Mouse (Mus musculus): Measurements from ENCODE around the gene Ccdc32. TPM values are rescaled to one million over a fixed set of nuclear protein-coding genes. Genes with fewer than 3 reads are reported as not detected.

Ccdc32 gene
- polyA plus RNA-seq, 1 experiment from 2014 or later: 37.6 TPM

DNA sequence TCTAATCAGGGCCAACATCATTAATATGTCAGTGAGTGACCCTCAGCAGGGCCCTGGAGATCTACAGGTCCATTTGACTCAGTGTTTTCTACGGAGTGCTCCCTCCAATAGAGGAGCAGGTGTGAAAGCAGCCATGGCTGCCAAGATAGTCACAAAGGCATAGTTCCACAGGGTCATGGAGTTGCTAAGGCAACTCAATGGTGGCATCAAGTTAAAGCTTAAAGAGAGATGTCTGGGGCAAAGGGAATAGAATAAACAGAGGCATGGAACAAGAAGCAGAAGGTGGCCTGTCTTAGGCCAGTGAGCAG, 32.4 kb downstream of the Ccdc32 start:
- Histone ChIP-seq H3K4me1 (ENCODE audit: control insufficient read depth, insufficient read depth, low read length) (peaks cover 5% of the 10 kb centered on the region; the same call in 1 of the 2 replicates), H3K36me3 (ENCODE audit: control insufficient read depth, insufficient read depth, low read length) (no peaks in the 10 kb centered on the region), H3K9me3 (ENCODE audit: control insufficient read depth, low read length) (no peaks in the 10 kb centered on the region), H3K4me2 (ENCODE audit: low read depth, low read length) (no peak overlapping the region), H3K27ac (ENCODE audit: low read length) (no peak overlapping the region), H3K9ac (ENCODE audit: low read depth, low read length) (no peak overlapping the region), H3K4me3 (ENCODE audit: low read length) (no peak overlapping the region), H3K27me3 (replicated peaks; ENCODE audit: control insufficient read depth, insufficient read depth, low read length) (no peaks in the 10 kb centered on the region)
- WGBS: 55% methylated on average over 1 of the region's 1 CpGs
- no peak for ATAC-seq

DNA sequence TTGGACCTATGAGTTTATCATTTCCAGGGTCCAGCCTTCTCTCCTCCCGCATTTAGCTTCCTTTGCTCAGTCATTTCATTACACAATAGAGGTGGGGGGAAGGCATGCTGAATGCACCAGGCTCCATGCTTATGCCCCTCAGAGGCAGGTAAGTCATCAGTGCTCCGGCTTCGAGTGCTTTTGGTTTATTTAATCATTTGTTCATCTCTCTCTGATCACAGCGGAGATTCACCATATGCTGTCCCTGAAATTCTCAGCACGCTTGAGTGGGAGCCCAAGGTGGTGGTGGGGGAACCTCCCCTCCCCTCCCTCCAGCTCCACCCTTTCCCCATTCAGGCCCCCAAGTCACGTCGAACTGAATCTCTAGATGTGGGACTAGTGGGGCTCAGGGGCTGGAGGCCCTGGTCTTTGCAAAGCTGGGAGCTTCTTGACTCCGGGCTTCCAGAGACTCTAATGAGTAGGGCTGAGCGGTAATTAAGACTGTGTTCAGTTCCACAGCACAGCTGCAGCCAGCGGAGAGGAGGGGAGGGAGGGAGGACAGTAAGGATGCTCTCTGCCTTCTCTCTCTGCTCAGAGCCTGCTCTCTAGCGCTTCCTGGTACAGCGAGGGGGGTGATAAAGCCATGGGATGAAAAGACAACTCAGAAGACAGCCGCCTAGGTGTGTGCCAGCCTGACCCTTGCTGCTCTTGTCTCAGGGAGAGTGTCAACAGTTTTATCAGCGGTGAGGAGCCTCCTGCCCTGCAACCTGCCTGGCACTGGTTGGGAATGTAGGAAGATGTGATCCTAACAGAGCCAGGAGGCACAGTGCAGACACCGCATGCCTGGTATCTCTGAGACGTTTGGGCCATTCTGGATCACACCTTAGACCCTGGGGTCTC, 33.0 kb downstream of the Ccdc32 start:
- no peak for ATAC-seq
- Histone ChIP-seq H3K9me3 (ENCODE audit: control insufficient read depth, low read length) (no peaks in the 10 kb centered on the region), H3K27me3 (replicated peaks; ENCODE audit: control insufficient read depth, insufficient read depth, low read length) (no peaks in the 10 kb centered on the region), H3K4me3 (ENCODE audit: low read length) (no peak overlapping the region), H3K4me2 (ENCODE audit: low read depth, low read length) (no peak overlapping the region), H3K36me3 (ENCODE audit: control insufficient read depth, insufficient read depth, low read length) (no peaks in the 10 kb centered on the region), H3K27ac (ENCODE audit: low read length) (no peak overlapping the region), H3K4me1 (ENCODE audit: control insufficient read depth, insufficient read depth, low read length) (peaks cover 5% of the 10 kb centered on the region; the same call in 1 of the 2 replicates), H3K9ac (ENCODE audit: low read depth, low read length) (no peak overlapping the region)
- 42% methylated on average over 16 of the region's 16 CpGs for WGBS

GRCm38 (mm10) chr2:118995490-118995889, 33.7 kb downstream of the Ccdc32 start:
- no peaks in the 10 kb centered on the region for H3K9me3 ChIP-seq (ENCODE audit: control insufficient read depth, low read length)
- H3K4me3 ChIP-seq (ENCODE audit: low read length): no peak overlapping the region
- H3K36me3 ChIP-seq (ENCODE audit: control insufficient read depth, insufficient read depth, low read length): no peaks in the 10 kb centered on the region
- WGBS: 58% methylated on average over 5 of the region's 5 CpGs
- H3K27ac ChIP-seq (ENCODE audit: low read length): no peak overlapping the region
- no peaks in the 10 kb centered on the region for H3K27me3 ChIP-seq (replicated peaks; ENCODE audit: control insufficient read depth, insufficient read depth, low read length)
- H3K4me2 ChIP-seq (ENCODE audit: low read depth, low read length): no peak overlapping the region
- H3K9ac ChIP-seq (ENCODE audit: low read depth, low read length): no peak overlapping the region
- ATAC-seq: no peak
- H3K4me1 ChIP-seq (ENCODE audit: control insufficient read depth, insufficient read depth, low read length): peaks cover 5% of the 10 kb centered on the region; the same call in 1 of the 2 replicates

GRCm38 (mm10) chr2:118983812-118984211, 45.4 kb downstream of the Ccdc32 start:
- Histone ChIP-seq H3K4me3 (ENCODE audit: low read length) (no peak overlapping the region), H3K27me3 (replicated peaks; ENCODE audit: control insufficient read depth, insufficient read depth, low read length) (0 out of 2 replicates have a peak, but pooled peaks cover 2% of the 10 kb centered on the region), H3K27ac (ENCODE audit: low read length) (no peak overlapping the region), H3K36me3 (ENCODE audit: control insufficient read depth, insufficient read depth, low read length) (no peaks in the 10 kb centered on the region), H3K4me1 (ENCODE audit: control insufficient read depth, insufficient read depth, low read length) (no peaks in the 10 kb centered on the region), H3K9me3 (ENCODE audit: control insufficient read depth, low read length) (no peaks in the 10 kb centered on the region), H3K4me2 (ENCODE audit: low read depth, low read length) (no peak overlapping the region), H3K9ac (ENCODE audit: low read depth, low read length) (no peak overlapping the region)
- ATAC-seq: no peak
- WGBS: 74% methylated on average over 8 of the region's 8 CpGs

- H3K4me3 ChIP-seq (ENCODE audit: low read length): no peak overlapping the region
- H3K9me3 ChIP-seq (ENCODE audit: control insufficient read depth, low read length): no peaks in the 10 kb centered on the region
- H3K4me2 ChIP-seq (ENCODE audit: low read depth, low read length): no peak overlapping the region
- H3K27me3 ChIP-seq (replicated peaks; ENCODE audit: control insufficient read depth, insufficient read depth, low read length): peaks cover 8% of the 10 kb centered on the region; the same call in 1 of the 2 replicates
- H3K4me1 ChIP-seq (ENCODE audit: control insufficient read depth, insufficient read depth, low read length): peaks cover 7% of the 10 kb centered on the region; the same call in 1 of the 2 replicates
- no peak overlapping the region for H3K9ac ChIP-seq (ENCODE audit: low read depth, low read length)
- no peaks in the 10 kb centered on the region for H3K36me3 ChIP-seq (ENCODE audit: control insufficient read depth, insufficient read depth, low read length)
- WGBS: 79% methylated on average over 6 of the region's 6 CpGs
- no peak for ATAC-seq
- H3K27ac ChIP-seq (ENCODE audit: low read length): no peak overlapping the region
These were observed 48.4 kb downstream of the Ccdc32 start for GRCm38 (mm10) chr2:118980841-118981240.

GRCm38 (mm10) chr2:118978064-118978463, 51.1 kb downstream of the Ccdc32 start:
- H3K4me1 ChIP-seq (ENCODE audit: control insufficient read depth, insufficient read depth, low read length): peaks cover 12% of the 10 kb centered on the region; the same call in 1 of the 2 replicates
- H3K9me3 ChIP-seq (ENCODE audit: control insufficient read depth, low read length): no peaks in the 10 kb centered on the region
- H3K27me3 ChIP-seq (replicated peaks; ENCODE audit: control insufficient read depth, insufficient read depth, low read length): peaks cover 19% of the 10 kb centered on the region
- H3K9ac ChIP-seq (ENCODE audit: low read depth, low read length): no peak overlapping the region
- no peaks in the 10 kb centered on the region for H3K36me3 ChIP-seq (ENCODE audit: control insufficient read depth, insufficient read depth, low read length)
- no peak for ATAC-seq
- no peak overlapping the region for H3K27ac ChIP-seq (ENCODE audit: low read length)
- H3K4me2 ChIP-seq (ENCODE audit: low read depth, low read length): no peak overlapping the region
- 37% methylated on average over 6 of the region's 6 CpGs for WGBS
- H3K4me3 ChIP-seq (ENCODE audit: low read length): no peak overlapping the region

DNA sequence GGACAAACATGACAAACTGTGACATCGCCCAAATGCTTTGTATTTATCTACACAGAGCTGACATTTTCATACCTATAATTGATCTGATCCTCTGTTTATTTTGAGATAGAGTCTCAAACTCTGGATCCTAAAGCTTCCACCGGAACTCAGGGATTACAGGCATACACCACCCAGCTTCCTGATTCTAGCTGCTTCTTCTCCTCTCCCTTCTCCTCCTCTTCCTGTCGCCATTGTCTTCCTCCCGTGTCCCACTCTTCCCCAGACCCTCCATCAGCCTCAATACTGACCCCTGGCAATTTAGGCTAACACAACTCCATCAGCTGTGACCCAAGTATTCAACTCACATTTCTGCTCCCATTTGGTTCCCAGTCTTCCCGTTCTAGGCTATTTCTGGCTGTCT, 52.3 kb downstream of the Ccdc32 start:
- Histone ChIP-seq H3K9ac (ENCODE audit: low read depth, low read length) (peak overlapping the region; percentile 76; the same call in 1 of the 2 replicates), H3K27ac (ENCODE audit: low read length) (no peak overlapping the region), H3K27me3 (replicated peaks; ENCODE audit: control insufficient read depth, insufficient read depth, low read length) (peaks cover 19% of the 10 kb centered on the region), H3K4me1 (ENCODE audit: control insufficient read depth, insufficient read depth, low read length) (peaks cover 12% of the 10 kb centered on the region; the same call in 1 of the 2 replicates), H3K4me3 (ENCODE audit: low read length) (peak overlapping the region; percentile 68), H3K9me3 (ENCODE audit: control insufficient read depth, low read length) (no peaks in the 10 kb centered on the region), H3K4me2 (ENCODE audit: low read depth, low read length) (peak overlapping the region; percentile 99), H3K36me3 (ENCODE audit: control insufficient read depth, insufficient read depth, low read length) (no peaks in the 10 kb centered on the region)
- ATAC-seq: no peak
- 22% methylated on average over 5 of the region's 5 CpGs for WGBS

DNA sequence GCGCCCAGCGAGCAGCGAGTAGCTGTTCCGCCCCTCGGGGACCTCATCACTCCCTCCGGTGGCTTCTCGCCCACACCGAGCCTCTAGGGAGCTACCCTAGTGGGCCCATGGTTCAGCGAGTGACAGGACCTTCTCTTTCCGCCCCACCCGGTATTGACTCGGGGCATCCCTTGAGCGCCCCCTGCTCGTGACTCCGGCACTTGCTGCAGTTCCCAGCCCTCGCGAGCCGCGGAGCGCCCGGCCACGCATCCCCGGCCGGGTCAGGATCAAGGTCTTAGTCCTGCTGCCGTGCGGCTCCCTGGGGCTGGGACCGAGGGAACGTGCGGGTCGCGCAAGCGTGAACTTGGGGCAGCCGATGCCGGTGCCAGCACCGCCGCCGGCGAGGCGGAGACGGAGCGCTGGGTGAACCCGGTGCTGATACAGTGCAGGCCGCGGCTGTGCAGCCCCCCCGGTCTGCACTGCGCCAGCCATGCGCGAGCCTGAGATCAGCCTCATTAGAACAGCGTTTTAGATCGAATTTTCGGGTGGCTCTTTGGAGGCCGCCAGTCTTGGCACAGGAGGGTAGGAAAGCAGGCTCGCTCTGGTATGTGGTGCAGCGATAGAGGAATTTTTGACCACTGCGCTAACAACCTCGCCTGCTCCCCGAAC, 52.8 kb downstream of the Ccdc32 start:
- 2% methylated on average over 57 of the region's 57 CpGs for WGBS
- Histone ChIP-seq H3K4me3 (ENCODE audit: low read length) (peak overlapping the region; percentile 68), H3K27me3 (replicated peaks; ENCODE audit: control insufficient read depth, insufficient read depth, low read length) (peaks cover 19% of the 10 kb centered on the region), H3K9me3 (ENCODE audit: control insufficient read depth, low read length) (no peaks in the 10 kb centered on the region), H3K36me3 (ENCODE audit: control insufficient read depth, insufficient read depth, low read length) (no peaks in the 10 kb centered on the region), H3K4me1 (ENCODE audit: control insufficient read depth, insufficient read depth, low read length) (peaks cover 12% of the 10 kb centered on the region; the same call in 1 of the 2 replicates), H3K27ac (ENCODE audit: low read length) (no peak overlapping the region), H3K9ac (ENCODE audit: low read depth, low read length) (peak overlapping the region; percentile 76), H3K4me2 (ENCODE audit: low read depth, low read length) (peak overlapping the region; percentile 99)
- peak; percentile 87 for ATAC-seq

DNA sequence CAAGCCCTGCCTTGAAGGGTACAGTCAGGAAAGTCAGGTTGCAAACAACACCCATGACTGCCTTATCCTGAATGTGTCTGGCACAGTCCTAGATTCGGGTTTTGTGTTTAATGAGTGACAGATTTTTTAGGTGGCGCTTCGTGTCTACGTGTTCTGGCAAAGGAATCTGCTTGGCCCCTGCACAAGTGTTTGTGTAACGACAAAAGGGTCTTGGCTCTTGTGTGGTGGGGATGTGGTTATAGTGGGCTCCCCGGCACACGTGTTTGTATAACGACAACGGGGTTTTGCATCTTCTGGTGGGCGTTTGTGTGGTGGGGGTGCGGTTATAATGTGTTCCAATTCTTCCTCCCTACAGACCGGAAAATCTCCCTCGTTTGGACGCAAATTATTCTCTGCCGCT, 53.3 kb downstream of the Ccdc32 start:
- peaks cover 19% of the 10 kb centered on the region for H3K27me3 ChIP-seq (replicated peaks; ENCODE audit: control insufficient read depth, insufficient read depth, low read length)
- WGBS: 3% methylated on average over 15 of the region's 15 CpGs
- ATAC-seq: peak; percentile 5; the same call in 1 of the 2 replicates

More for the DNA sequence above, 53.3 kb downstream of the Ccdc32 start:
- Histone ChIP-seq H3K4me3 (ENCODE audit: low read length) (peak overlapping the region; percentile 68), H3K9ac (ENCODE audit: low read depth, low read length) (peak overlapping the region; percentile 76), H3K27ac (ENCODE audit: low read length) (no peak overlapping the region), H3K9me3 (ENCODE audit: control insufficient read depth, low read length) (no peaks in the 10 kb centered on the region), H3K4me1 (ENCODE audit: control insufficient read depth, insufficient read depth, low read length) (peaks cover 12% of the 10 kb centered on the region; the same call in 1 of the 2 replicates), H3K36me3 (ENCODE audit: control insufficient read depth, insufficient read depth, low read length) (no peaks in the 10 kb centered on the region), H3K4me2 (ENCODE audit: low read depth, low read length) (peak overlapping the region; percentile 99)
